Mouse (Mus musculus): Measurements from ENCODE around the gene Speer4a.
"Not testable (repeated sequence)": the region's sequence is repeated elsewhere in the genome, so short reads cannot be mapped to it uniquely, and the experiment has no call there.

The Speer4a gene

DNA sequence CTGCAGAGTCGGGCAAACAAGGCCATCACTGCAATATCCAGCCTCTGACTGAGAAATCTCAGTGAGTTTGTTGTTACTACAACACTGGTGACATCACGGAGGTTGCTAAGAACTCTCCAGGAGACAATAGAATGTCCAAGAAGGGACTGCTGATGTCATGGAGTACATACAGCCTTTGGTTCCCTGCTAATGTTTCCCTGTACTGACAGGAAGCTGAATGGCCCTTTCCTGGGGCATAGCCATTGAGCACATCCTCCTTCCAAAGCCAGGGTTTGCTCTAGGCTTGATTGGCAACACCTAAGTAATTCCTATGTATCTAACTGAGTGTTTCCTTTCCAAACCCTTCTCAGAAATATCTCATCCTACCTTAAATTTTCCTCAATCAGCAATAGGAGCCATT, at the start of gene Speer4a:
Gene Speer4a (minus strand): TSS at position 101 of the 400 bp plus-strand sequence.
- DNase-seq (ENCODE audit: low spot score in 2 of 2) = not testable (repeated sequence)

DNA sequence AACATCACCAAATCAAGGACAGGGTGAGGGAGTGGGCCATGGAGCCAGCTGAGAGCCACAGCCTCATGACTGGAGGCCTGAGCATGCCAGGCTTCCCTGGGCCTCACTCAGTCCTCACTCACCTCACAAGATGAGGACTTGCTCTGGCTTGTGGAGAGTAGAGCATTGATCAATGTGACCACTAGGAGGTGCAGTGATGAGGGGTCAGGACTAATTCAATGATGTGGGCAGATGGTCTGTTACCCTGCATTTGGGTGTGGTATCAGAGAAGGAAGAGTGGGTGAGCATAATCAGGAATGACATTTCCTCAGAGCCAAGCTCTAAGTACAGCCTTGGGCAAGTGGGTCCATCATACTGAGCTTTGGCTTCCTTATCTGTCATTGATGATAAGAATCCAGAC, 39.7 kb upstream of the Speer4a start:
- not testable (repeated sequence) for DNase-seq (ENCODE audit: low spot score in 2 of 2)

DNA sequence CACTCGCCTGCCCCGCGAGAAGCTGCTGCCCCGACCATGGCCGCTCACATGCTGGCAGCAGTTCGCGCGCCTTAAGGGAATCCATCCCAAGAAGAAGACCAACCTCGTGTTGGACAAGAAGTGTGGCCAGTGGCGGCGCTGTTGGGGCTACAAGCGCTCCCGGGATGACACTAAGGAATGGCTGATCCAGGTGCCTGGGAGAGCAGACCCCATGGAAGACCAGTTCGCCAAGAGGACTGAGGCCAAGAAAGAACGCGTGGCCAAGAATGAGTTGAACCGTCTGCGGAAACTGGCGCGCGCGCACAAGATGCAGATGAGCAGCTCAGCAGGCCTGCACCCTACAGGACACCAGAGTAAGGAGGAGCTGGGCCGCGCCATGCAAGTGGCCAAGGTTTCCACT, 31.4 kb upstream of the Speer4a start:
- DNase-seq (ENCODE audit: low spot score in 2 of 2) = no peak

DNA sequence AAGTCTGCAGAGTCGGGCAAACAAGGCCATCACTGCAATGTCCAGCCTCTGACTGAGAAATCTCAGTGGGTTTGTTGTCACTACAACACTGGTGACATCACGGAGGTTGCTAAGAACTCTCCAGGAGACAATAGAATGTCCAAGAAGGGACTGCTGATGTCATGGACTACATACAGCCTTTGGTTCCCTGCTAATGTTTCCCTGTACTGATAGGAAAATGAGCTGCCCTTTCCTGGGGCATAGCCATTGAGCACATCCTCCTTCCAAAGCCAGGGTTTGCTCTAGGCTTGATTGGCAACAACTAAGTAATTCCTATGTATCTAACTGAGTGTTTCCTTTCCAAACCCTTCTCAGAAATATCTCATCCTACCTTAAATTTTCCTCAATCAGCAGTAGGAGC, 19.1 kb upstream of the Speer4a start, which contains the start of gene Gm7347:
Gene Gm7347 (minus strand): TSS at position 101 of the 400 bp plus-strand sequence.
- DNase-seq (ENCODE audit: low spot score in 2 of 2) = not testable (repeated sequence)

DNA sequence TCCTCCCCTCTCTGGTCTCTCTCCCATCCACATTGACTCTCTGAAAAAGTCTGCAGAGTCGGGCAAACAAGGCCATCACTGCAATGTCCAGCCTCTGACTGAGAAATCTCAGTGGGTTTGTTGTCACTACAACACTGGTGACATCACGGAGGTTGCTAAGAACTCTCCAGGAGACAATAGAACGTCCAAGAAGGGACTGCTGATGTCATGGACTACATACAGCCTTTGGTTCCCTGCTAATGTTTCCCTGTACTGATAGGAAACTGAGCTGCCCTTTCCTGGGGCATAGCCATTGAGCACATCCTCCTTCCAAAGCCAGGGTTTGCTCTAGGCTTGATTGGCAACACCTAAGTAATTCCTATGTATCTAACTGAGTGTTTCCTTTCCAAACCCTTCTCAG, 16.5 kb downstream of the Speer4a start, which contains the start of gene Gm5862:
Gene Gm5862 (minus strand): TSS at position 101 of the 400 bp plus-strand sequence.
- not testable (repeated sequence) for DNase-seq (ENCODE audit: low spot score in 2 of 2)

DNA sequence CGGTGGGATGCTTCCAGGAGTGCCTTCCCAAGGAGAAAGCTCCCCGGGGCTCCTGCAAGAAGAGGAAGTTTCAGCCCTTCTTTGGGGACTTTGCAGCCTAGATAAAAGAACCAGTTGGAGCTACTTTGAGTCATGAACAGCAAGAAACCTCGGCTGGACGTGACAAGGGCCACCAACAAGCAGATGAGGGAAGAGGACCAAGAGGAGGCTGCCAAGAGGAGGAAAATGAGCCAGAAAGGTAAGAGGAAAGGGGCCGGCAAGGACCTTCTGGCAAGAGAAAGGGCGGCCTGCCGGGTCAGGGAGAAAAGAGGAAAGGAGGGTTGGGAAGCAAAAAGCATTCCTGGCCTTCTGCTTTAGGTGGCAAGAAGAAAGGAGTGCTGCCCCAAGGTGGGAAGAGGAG, 31.7 kb downstream of the Speer4a start:
- not testable (repeated sequence) for DNase-seq (ENCODE audit: low spot score in 2 of 2)

DNA sequence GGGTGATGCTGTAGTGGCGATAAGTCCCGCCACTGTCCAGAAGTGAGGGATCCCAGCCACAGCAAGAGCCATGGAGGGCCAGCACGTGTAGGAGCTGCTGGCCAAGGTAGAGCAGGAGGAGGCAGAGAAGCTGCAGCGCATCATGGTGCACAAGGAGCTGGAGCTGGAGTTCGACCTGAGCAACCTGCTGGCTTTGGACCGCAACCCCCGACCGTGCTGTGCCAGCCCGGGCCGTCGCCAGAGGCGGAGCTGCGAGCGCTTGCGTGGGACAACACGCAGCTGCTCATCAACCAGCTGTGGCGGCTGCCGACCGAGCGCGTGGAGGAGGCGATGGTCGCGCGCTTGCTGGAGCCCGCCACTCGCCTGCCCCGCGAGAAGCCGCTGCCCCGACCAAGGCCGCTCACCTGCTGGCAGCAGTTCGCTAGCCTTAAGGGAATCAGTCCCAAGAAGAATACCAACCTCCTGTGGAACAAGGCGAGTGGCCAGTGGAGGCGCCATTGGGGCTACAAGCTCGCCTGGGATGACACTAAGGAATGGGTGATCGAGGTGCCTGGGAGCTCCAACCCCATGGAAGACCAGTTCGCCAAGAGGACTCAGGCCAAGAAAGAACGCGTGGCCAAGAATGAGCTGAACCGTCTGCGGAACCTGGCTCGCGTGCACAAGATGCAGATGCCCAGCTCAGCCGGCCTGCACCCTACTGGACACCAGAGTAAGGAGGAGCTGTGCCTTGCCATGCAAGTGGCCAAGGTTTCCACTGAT, 32.2 kb downstream of the Speer4a start:
- DNase-seq (ENCODE audit: low spot score in 2 of 2) = not testable (repeated sequence)

DNA sequence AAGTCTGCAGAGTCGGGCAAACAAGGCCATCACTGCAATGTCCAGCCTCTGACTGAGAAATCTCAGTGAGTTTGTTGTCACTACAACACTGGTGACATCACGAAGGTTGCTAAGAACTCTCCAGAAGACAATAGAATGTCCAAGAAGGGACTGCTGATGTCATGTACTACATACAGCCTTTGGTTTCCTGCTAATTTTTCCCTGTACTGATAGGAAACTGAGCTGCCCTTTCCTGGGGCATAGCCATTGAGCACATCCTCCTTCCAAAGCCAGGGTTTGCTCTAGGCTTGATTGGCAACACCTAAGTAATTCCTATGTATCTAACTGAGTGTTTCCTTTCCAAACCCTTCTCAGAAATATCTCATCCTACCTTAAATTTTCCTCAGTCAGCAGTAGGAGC, 34.7 kb downstream of the Speer4a start, which contains the start of gene Gm1979:
Gene Gm1979 (minus strand): TSS at position 101 of the 400 bp plus-strand sequence.
- not testable (repeated sequence) for DNase-seq (ENCODE audit: low spot score in 2 of 2)

DNA sequence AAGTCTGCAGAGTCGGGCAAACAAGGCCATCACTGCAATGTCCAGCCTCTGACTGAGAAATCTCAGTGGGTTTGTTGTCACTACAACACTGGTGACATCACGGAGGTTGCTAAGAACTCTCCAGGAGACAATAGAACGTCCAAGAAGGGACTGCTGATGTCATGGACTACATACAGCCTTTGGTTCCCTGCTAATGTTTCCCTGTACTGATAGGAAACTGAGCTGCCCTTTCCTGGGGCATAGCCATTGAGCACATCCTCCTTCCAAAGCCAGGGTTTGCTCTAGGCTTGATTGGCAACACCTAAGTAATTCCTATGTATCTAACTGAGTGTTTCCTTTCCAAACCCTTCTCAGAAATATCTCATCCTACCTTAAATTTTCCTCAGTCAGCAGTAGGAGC, 50.8 kb downstream of the Speer4a start, which contains the start of gene Gm21698:
Gene Gm21698 (minus strand): TSS at position 101 of the 400 bp plus-strand sequence.
- DNase-seq (ENCODE audit: low spot score in 2 of 2) = not testable (repeated sequence)
